Mouse (Mus musculus) E14TG2a.4 (cell line): ENCODE measurements at regions not wholly inside any gene's neighbourhood (a gene's known extent, or its start where the extent isn't known, plus 50 kb on each side); places are given as distances from the start of the nearest gene placed in this dataset.
A peak's percentile ranks its signal among the peaks of the same experiment; 100 is the strongest.

Experiments used
- H3K27me3 ChIP-seq: 2 replicates; pipeline ENCODE4 v1.6.1; 2014; ENCODE audit warnings: low read length, control low read depth; ENCODE audit not compliant: insufficient read depth
- H3K36me3 ChIP-seq: 2 replicates; pipeline ENCODE4 v1.6.1; 2014; ENCODE audit warnings: low read length, control low read depth; ENCODE audit not compliant: insufficient read depth
- H3K4me1 ChIP-seq: replicated peaks from 2 replicates; pipeline ENCODE4 v1.6.1; 2014; ENCODE audit warnings: low read depth, low read length, control low read depth
- H3K4me3 ChIP-seq: replicated peaks from 2 replicates; pipeline ENCODE4 v1.5.1; 2014; ENCODE audit warnings: mild to moderate bottlenecking, low read length
- H3K9me3 ChIP-seq: 2 replicates; pipeline ENCODE4 v1.6.1; 2014; ENCODE audit warnings: low read length, control low read depth
- CTCF ChIP-seq: conservative IDR thresholded peaks from 2 replicates; pipeline ENCODE4 v1.5.1; 2014; ENCODE audit warnings: low read length
- NANOG ChIP-seq: IDR thresholded peaks from 2 replicates; pipeline ENCODE4 v1.6.1; 2014; ENCODE audit warnings: borderline replicate concordance, low read length, mixed read lengths
- POU5F1 ChIP-seq: IDR thresholded peaks from 2 replicates; pipeline ENCODE4 v1.6.1; 2014; ENCODE audit warnings: low read length, borderline replicate concordance

GRCm38 (mm10) chr6:51369771-51370170, 62.7 kb upstream of the Nfe2l3 start:
- H3K4me1 ChIP-seq: peaks cover 27% of the 10 kb centered on the region
- peak; percentile 48; the same call in 1 of the 2 replicates for TF ChIP-seq NANOG
- no peak for TF ChIP-seq POU5F1
- no peak for TF ChIP-seq CTCF
- H3K27me3 ChIP-seq: peaks cover 22% of the 10 kb centered on the region
- no peak overlapping the region for H3K4me3 ChIP-seq
- H3K36me3 ChIP-seq: no peaks in the 10 kb centered on the region
- no peaks in the 10 kb centered on the region for H3K9me3 ChIP-seq

GRCm38 (mm10) chr6:51372357-51372756, 60.1 kb upstream of the Nfe2l3 start:
- H3K4me1 ChIP-seq: peaks cover 23% of the 10 kb centered on the region
- no peaks in the 10 kb centered on the region for H3K36me3 ChIP-seq
- H3K27me3 ChIP-seq: peaks cover 19% of the 10 kb centered on the region
- TF ChIP-seq POU5F1 (no peak), NANOG (no peak), CTCF (no peak)
- no peak overlapping the region for H3K4me3 ChIP-seq
- no peaks in the 10 kb centered on the region for H3K9me3 ChIP-seq

DNA sequence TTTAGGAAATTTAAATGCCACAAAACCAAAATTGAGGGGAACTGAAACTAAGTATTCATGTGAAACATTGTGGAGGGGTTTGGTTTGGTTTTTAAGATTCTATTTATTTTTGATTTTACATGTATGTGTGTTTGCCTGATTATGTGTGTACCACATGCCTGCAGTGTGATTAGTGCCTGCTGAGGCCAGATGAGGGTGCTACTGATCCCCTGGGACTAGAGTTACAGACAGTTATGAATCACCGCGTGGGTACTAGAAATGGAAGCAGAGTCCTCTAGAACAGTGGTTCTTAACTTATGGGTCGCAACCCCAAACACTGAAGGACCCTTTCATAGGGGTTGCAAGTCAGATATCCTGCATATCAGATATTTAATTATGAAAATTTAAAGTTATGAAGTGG, 54.0 kb upstream of the Nfe2l3 start:
- no peaks in the 10 kb centered on the region for H3K9me3 ChIP-seq
- TF ChIP-seq POU5F1: no peak
- no peak for TF ChIP-seq NANOG
- no peak for TF ChIP-seq CTCF
- H3K36me3 ChIP-seq: no peaks in the 10 kb centered on the region
- H3K27me3 ChIP-seq: peaks cover 15% of the 10 kb centered on the region; the same call in 1 of the 2 replicates
- H3K4me1 ChIP-seq: peaks cover 48% of the 10 kb centered on the region
- no peak overlapping the region for H3K4me3 ChIP-seq

- TF ChIP-seq NANOG (no peak), POU5F1 (no peak), CTCF (no peak)
- Histone ChIP-seq H3K4me1 (peaks cover 51% of the 10 kb centered on the region), H3K27me3 (peaks cover 13% of the 10 kb centered on the region; the same call in 1 of the 2 replicates), H3K9me3 (no peaks in the 10 kb centered on the region), H3K4me3 (peak overlapping the region; percentile 74), H3K36me3 (no peaks in the 10 kb centered on the region)
Measured at GRCm38 (mm10) chr6:51379074-51379473, 53.4 kb upstream of the Nfe2l3 start.

- Histone ChIP-seq H3K4me1 (peaks cover 52% of the 10 kb centered on the region), H3K9me3 (no peaks in the 10 kb centered on the region), H3K4me3 (peak overlapping the region; percentile 74), H3K27me3 (peaks cover 13% of the 10 kb centered on the region; the same call in 1 of the 2 replicates), H3K36me3 (no peaks in the 10 kb centered on the region)
- TF ChIP-seq POU5F1: no peak
- no peak for TF ChIP-seq NANOG
- TF ChIP-seq CTCF: no peak
Measured at GRCm38 (mm10) chr6:51379560-51380274, 52.8 kb upstream of the Nfe2l3 start.

DNA sequence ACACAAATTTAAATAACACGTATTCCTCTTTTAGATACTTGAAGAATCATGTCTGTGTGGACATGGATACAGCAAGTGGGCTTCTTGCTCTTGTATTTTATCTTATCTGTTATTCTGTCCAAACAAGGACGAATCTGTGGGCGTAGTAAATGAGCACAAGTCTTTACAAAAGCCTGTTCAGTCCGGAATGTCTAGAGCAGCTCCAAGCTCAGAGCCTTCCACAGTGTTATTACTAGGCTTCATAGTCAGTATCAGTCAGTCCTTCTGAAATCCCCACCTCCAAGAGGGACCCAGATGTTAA, 52.2 kb upstream of the Nfe2l3 start:
- Histone ChIP-seq H3K4me3 (no peak overlapping the region), H3K4me1 (peaks cover 56% of the 10 kb centered on the region)

GRCm38 (mm10) chr6:51381465-51381864, 51.0 kb upstream of the Nfe2l3 start:
- Histone ChIP-seq H3K9me3 (no peaks in the 10 kb centered on the region), H3K4me3 (peak overlapping the region; percentile 26; the same call in 1 of the 2 replicates), H3K4me1 (peaks cover 60% of the 10 kb centered on the region), H3K36me3 (no peaks in the 10 kb centered on the region), H3K27me3 (peaks cover 16% of the 10 kb centered on the region)
- TF ChIP-seq POU5F1 (no peak), NANOG (no peak; the same call in 1 of the 2 replicates), CTCF (no peak)

More for the DNA sequence above, 52.2 kb upstream of the Nfe2l3 start:
- no peaks in the 10 kb centered on the region for H3K9me3 ChIP-seq
- peaks cover 13% of the 10 kb centered on the region; the same call in 1 of the 2 replicates for H3K27me3 ChIP-seq
- H3K36me3 ChIP-seq: no peaks in the 10 kb centered on the region
- TF ChIP-seq POU5F1 (no peak), CTCF (no peak), NANOG (no peak)
